Comparison of ENCODE assay signal across 8 mouse cellular contexts in genomic region chr4:118620279-118620966, GRCm38 (mm10). TPM values are rescaled to one million over a fixed set of nuclear protein-coding genes. Genes with fewer than 3 reads are reported as not detected.
DNase-seq lines count a peak whose midpoint lies in the region; ATAC-seq lines count a peak whose summit lies in the region.

Gene Cfap57 (minus strand): TSS chr4:118620777.
Gene Ebna1bp2 (plus strand): TSS chr4:118620799.

- H3K27ac ChIP-seq in heart, embryonic 13.5 days (replicated peaks), result 0 out of 2 replicates have a peak within 1 kb of the TSS, but pooled peaks have one; percentile 10
- peak within 1 kb of the TSS; percentile 64 for H3K27ac ChIP-seq in liver, embryonic 12.5 days
- 0 out of 2 replicates have a peak within 1 kb of the TSS, but pooled peaks have one; percentile 4 for H3K27ac ChIP-seq in stomach, embryonic 15.5 days

- peak; percentile 97 for ATAC-seq in erythroid progenitor cell, adult 5-6 weeks (replicated peaks; ENCODE audit: low FRiP score, poor library complexity, severe bottlenecking)
- peak; percentile 70; the same call in 1 of the 2 replicates for ATAC-seq in heart, embryonic 13.5 days (ENCODE audit: extremely low read depth, insufficient number of reproducible peaks, low FRiP score, low TSS enrichment)
- peak; percentile 90 for ATAC-seq in liver, embryonic 12.5 days
- ATAC-seq in stomach, embryonic 15.5 days (ENCODE audit: insufficient read depth, low FRiP score, low read depth), result peak; percentile 92

- DNase-seq in CD4-positive helper T cell, adult 2 months (ENCODE audit: low read depth, low spot score), result peak; percentile 94
- DNase-seq in brain, embryonic 18.5 days (ENCODE audit: low read depth, low spot score), result peak; percentile 87
- peak; percentile 92 for DNase-seq in kidney, postnatal 10 days
- peak; percentile 94 to 95 for DNase-seq in natural killer cell, adult 2 months (ENCODE audit: low spot score in 2 of 2)

- WGBS in heart, embryonic 13.5 days, result 1% methylated on average over 35 of the region's 41 CpGs
- WGBS in liver, embryonic 12.5 days (ENCODE audit: insufficient replicate concordance), result 1% methylated on average over 37 of the region's 41 CpGs
- WGBS in stomach, embryonic 15.5 days, result under 1% methylated on average over 34 of the region's 41 CpGs

- H3K9me3 ChIP-seq in heart, embryonic 13.5 days, result peaks cover 8% of the 10 kb centered on the region; the same call in 1 of the 2 replicates
- H3K9me3 ChIP-seq in liver, embryonic 12.5 days (replicated peaks), result 0 out of 2 replicates have a peak, but pooled peaks cover 6% of the 10 kb centered on the region
- no peaks in the 10 kb centered on the region for H3K9me3 ChIP-seq in stomach, embryonic 15.5 days

- H3K4me3 ChIP-seq in heart, embryonic 13.5 days, result peak within 1 kb of the TSS; percentile 76
- H3K4me3 ChIP-seq in liver, embryonic 12.5 days, result peak within 1 kb of the TSS; percentile 90
- peak within 1 kb of the TSS; percentile 65 for H3K4me3 ChIP-seq in stomach, embryonic 15.5 days (replicated peaks)

- peaks cover 11% of the 10 kb centered on the region for H3K4me1 ChIP-seq in heart, embryonic 13.5 days
- peaks cover 18% of the 10 kb centered on the region for H3K4me1 ChIP-seq in liver, embryonic 12.5 days
- H3K4me1 ChIP-seq in stomach, embryonic 15.5 days, result peaks cover 8% of the 10 kb centered on the region; the same call in 1 of the 2 replicates

- H3K4me2 ChIP-seq in heart, embryonic 13.5 days, result peak within 1 kb of the TSS; percentile 98
- H3K4me2 ChIP-seq in liver, embryonic 12.5 days, result peak within 1 kb of the TSS; percentile 89
- H3K4me2 ChIP-seq in stomach, embryonic 15.5 days, result peak within 1 kb of the TSS; percentile 84

- H3K9ac ChIP-seq in heart, embryonic 13.5 days, result peak within 1 kb of the TSS; percentile 88
- H3K9ac ChIP-seq in liver, embryonic 12.5 days, result peak within 1 kb of the TSS; percentile 77
- H3K9ac ChIP-seq in stomach, embryonic 15.5 days, result peak within 1 kb of the TSS; percentile 51

- peaks cover 27% of the 10 kb centered on the region for H3K36me3 ChIP-seq in heart, embryonic 13.5 days
- H3K36me3 ChIP-seq in liver, embryonic 12.5 days, result peaks cover 28% of the 10 kb centered on the region
- H3K36me3 ChIP-seq in stomach, embryonic 15.5 days, result peaks cover 23% of the 10 kb centered on the region

- H3K27me3 ChIP-seq in heart, embryonic 13.5 days (replicated peaks), result no peaks in the 10 kb centered on the region
- H3K27me3 ChIP-seq in liver, embryonic 12.5 days (replicated peaks), result no peaks in the 10 kb centered on the region
- H3K27me3 ChIP-seq in stomach, embryonic 15.5 days (replicated peaks), result no peaks in the 10 kb centered on the region

RNA-seq across cellular contexts. Expression of gene Cfap57, which starts in this region (rescaled TPM):
- not detected in 2 replicates for total RNA-seq in erythroid progenitor cell, adult 5-6 weeks (2015; ENCODE audit: low replicate concordance)
- total RNA-seq in erythroid progenitor cell, adult 5-6 weeks (2017; ENCODE audit: low replicate concordance), result 0.08 and 0.64 TPM in 2 replicates
- polyA plus RNA-seq in heart, embryonic 13.5 days (2015; fragmentation: Nextera tagmentation; extraction: Ambion mirVana), result 0.31 and 0.53 TPM in 2 replicates
- 1.3 and 1.5 TPM in 2 replicates for polyA plus RNA-seq in liver, embryonic 12.5 days (2016; fragmentation: Nextera tagmentation; extraction: Ambion mirVana)
- polyA plus RNA-seq in stomach, embryonic 15.5 days (2015; fragmentation: Nextera tagmentation; extraction: Ambion mirVana), result 0.06 and 0.33 TPM in 2 replicates

RNA-seq across cellular contexts. Expression of gene Ebna1bp2, which starts in this region (rescaled TPM):
- 12.6 and 19.8 TPM in 2 replicates for total RNA-seq in erythroid progenitor cell, adult 5-6 weeks (2015; ENCODE audit: low replicate concordance)
- 13.7 and 29.0 TPM in 2 replicates for total RNA-seq in erythroid progenitor cell, adult 5-6 weeks (2017; ENCODE audit: low replicate concordance)
- 76.0 and 78.9 TPM in 2 replicates for polyA plus RNA-seq in heart, embryonic 13.5 days (2015; fragmentation: Nextera tagmentation; extraction: Ambion mirVana)
- 160 and 164 TPM in 2 replicates for polyA plus RNA-seq in liver, embryonic 12.5 days (2016; fragmentation: Nextera tagmentation; extraction: Ambion mirVana)
- 129 and 151 TPM in 2 replicates for polyA plus RNA-seq in stomach, embryonic 15.5 days (2015; fragmentation: Nextera tagmentation; extraction: Ambion mirVana)

Comparison
In these comparisons a context has a peak if more than half of its experiments do, and no peak if none do; other contexts are left out.
1. Peak in every context shown above with its lines: DNase-seq, ATAC-seq, H3K4me3 ChIP-seq and H3K27ac ChIP-seq.
2. H3K27ac ChIP-seq: peak in every context shown above with its lines; median percentile 64 in liver, embryonic 12.5 days; 10 in heart, embryonic 13.5 days; 4 in stomach, embryonic 15.5 days.